Mouse (Mus musculus) cerebral cortex, adult 2 months (tissue): Measurements from ENCODE around the gene Prkcg.

Source experiments
- WGBS: fragments of 180-500 bp; shearing (Covaris S2); methylation state at CpG from one replicate; pipeline ENCODE4 v1.1.7; 2018; 5-methylcytosine and 5-hydroxymethylcytosine counted together

Prkcg gene

GRCm38 (mm10) chr7:3365547-3366279 lies 76.7 kb downstream of the Prkcg start:
- WGBS: 74% methylated on average over 11 of the region's 11 CpGs

- WGBS: 51% methylated on average over 42 of the region's 42 CpGs
These were observed 77.9 kb downstream of the Prkcg start for GRCm38 (mm10) chr7:3366705-3367516.

- WGBS: 29% methylated on average over 10 of the region's 11 CpGs
These were observed 78.6 kb downstream of the Prkcg start for GRCm38 (mm10) chr7:3367569-3367968.

GRCm38 (mm10) chr7:3368311-3368710 lies 79.3 kb downstream of the Prkcg start:
- 37% methylated on average over 12 of the region's 12 CpGs for whole genome bisulfite sequencing

- WGBS: 50% methylated on average over 6 of the region's 6 CpGs
These were observed 80.2 kb downstream of the Prkcg start for GRCm38 (mm10) chr7:3369189-3369588.

- WGBS: 69% methylated on average over 4 of the region's 4 CpGs
These were observed 81.4 kb downstream of the Prkcg start for GRCm38 (mm10) chr7:3370407-3370806.

GRCm38 (mm10) chr7:3372376-3372775 lies 83.4 kb downstream of the Prkcg start:
- WGBS: 90% methylated on average over 2 of the region's 2 CpGs

- 80% methylated on average over 8 of the region's 8 CpGs for WGBS
These were observed 84.8 kb downstream of the Prkcg start for GRCm38 (mm10) chr7:3373754-3374153.

- 36% methylated on average over 4 of the region's 4 CpGs for WGBS
These were observed 87.9 kb downstream of the Prkcg start for GRCm38 (mm10) chr7:3376831-3377230.
